Mouse (Mus musculus) cerebellum, adult 8-10 months (tissue): ENCODE data around the gene Cltb.
"Not testable (repeated sequence)": the region's sequence is repeated elsewhere in the genome, so short reads cannot be mapped to it uniquely, and the experiment has no call there.

ENCODE experiments used
- DNase-seq: peaks from one replicate; pipeline ENCODE4 v3.0.0; 2022

Cltb gene

DNA sequence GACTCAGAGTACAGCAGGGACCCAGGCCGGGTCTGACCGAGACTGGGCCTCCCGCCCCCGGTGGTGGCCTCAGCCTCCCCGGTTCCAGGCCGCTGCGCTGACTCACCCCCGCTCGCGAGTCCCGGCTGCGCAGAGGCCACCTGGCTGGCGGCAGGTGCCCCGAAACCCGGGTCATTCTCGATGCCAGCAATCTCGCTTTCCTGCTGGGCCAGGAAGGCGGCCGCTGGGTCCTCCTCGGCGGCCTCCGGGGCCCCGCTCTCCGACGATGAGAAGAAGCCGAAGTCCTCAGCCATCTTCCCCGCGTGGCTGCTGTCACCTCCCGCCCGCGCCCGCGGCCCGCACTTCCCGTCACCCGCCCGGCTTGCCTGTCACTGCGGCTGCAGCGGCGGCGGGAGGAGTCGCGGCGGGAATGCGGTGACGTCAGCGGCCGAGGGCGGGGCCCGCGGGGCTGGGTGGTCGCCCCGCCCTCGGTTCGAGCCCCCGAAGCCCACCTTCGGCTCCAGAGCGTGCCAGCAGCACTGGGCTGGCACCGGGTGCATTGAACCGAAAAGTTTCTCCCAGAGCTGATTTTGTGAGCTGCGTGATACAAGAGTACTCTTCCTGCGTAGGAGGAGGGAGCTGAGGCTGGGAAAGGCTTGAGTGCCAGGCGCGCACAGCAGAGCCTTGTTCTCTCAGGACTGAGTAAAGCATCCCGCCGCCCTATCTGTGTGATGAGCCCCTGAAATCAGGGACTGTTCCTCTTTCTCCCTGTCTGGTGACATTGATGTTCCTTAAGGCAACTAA, at the start of gene Cltb:
Gene Cltb (minus strand): TSS at position 373 of the 783 bp plus-strand sequence.
- peak; percentile 96 for DNase-seq

DNA sequence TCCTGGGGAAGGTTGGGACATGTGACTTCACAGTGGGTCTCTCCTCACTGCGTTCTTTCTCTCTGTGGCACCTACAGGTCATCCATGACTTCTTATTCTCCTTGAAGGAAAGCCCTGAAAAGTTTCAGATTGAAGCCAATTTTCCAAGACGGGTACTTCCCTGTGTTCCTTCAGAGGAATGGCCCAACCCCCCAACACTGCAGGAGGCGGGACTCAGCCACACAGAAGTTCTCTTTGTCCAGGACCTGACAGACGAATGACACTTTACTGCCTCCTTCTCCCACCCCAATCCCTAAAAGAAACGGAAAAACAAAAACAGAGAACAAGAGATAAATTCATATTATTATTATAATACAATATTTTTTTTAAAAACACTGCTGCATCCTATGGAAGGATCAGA, 49.7 kb upstream of the Cltb start:
- DNase-seq = no peak

DNA sequence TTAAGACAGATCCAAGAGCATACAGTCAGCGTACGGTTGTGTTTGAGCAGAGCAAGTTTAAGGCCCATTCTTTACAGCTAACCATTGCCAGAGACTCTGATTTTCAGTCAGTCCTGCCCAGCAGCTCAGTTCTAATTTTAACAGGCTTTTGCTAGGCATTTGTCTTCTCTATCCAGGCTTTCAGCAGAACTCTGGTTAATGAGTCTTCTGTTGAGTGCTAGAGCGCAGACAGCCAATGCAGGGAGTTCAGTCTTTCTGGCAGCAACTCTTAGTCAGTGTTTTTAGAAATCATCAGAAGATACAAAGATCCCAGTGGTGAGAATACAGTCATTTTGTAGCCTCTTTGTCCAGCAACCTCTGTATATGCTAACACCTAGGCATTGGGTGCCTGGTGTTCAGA, 39.3 kb upstream of the Cltb start:
- DNase-seq = no peak

DNA sequence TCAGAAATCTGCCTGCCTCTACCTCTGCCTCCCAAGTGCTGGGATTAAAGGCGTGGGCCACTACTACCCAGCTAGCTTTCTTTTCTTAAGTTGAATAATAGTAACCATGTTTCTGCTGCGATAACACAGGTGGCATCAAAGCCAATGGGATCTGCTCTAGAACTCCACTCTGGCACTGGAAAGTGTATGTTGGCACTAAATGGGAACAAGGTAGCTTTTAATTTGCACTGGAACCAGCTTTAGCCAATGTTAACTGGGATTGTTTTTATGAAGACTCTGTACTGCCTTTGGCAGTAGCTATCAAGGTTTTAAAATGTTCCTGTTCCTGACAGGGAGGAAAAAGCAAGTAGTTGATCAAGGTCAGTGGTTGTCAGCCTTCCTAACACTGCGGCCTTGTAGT, 23.9 kb upstream of the Cltb start:
- DNase-seq = no peak

DNA sequence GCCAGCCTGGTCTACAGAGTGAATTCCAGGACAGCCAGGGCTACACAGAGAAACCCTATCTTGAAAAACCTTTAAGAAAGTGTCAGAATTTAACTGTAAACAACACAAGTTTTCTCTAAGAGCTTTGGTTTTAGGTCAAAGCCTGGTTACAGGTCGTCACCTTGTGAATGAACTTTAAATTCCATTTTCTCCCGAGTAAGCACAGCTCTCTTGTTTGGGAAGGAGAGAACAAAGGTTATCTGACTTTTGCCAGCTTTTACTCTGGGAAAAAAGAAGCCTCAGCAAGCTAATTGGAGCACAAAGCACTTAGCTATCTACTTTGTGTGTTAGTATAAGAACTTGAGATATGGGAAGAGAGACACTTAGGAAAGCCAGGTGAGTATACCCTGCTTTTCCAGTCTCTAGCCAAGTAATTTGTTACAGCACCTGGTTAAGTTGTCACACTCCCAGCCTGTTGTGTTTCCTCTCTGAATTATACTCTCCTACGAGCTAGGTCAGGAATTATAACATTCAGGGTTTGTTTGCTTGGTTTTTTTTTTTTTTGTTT, 21.7 kb upstream of the Cltb start:
- no peak for DNase-seq

DNA sequence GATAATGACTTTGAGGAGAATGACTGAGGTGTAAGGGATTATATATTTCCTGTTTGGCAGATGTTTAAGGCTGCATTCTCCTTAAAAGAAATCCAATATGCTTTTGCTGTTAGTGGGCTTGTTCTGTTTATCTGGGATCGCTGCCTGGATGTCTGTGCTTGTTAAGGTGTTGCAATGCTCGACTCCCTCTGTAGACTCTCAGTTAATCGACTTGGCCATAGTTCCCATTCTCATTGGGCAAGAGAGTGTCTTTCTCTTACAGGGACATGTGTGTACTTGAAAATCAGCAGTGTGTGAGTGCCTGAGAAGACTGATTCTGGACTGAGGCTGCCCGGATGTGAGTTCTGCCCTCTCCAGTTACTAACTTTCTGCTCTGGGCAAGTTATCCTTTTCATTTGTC, 18.0 kb upstream of the Cltb start:
- no peak for DNase-seq

DNA sequence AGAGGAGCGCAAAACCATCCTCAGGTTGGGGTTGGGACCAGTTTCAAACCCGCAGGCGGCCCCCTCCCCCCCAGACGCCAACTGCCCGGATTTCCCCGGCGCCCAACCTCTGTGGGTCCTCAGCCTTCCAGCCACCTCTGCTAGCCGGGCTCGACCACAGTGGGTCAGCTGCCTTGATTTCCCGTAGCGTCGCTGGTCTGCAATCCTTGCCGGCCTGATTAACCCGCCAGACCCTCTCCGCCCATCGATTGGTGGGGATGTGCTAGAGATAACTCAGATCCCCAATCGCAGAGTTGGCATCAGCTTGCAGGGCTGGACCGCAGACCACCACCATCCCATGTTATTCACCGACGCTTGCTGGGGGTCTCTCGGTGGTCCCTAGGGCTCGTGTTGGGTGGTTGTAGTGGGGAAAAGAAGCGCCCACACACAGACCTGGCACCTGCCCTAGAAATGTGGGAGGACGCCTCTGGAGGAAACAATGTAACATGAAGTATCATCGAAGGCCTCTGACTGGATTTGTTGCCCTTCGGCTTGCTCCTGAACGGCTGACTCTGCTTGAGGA, 10.9 kb upstream of the Cltb start:
- no peak for DNase-seq

DNA sequence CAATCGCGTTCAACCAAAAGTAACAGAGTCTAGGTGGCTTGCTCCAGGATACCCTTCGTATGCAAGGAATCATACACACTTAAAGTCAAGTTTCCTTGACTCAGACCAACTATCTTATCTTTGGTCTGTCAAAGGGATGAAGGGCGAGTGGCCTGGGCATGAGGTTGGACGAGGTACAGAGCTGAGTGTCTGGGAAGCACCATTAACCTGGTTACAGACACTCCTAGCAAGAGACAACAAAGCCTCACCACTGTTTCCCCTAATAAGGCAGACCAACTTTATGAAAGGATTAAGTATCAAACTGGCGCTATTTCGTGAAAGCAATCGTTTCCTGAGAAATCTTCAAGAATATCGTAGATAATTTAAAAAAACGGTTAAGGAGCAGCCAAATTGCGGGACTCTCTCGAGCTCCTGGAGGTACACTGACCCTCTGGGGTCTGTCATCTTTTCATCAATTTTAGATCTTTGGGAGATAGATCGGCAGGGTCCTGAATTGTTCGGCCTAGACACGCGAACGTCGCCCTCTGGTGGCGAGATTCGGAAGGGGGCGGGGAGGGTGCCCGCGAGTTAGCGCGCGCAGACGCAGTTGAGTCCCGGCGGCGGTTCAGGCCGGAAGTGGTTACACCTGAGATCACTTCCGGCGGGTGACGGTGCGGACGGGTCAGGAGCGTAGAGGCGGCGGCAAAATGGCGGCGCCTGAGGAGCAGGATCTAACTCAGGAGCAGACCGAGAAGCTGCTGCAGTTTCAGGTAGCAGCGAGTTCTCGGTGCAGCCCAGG, 10.2 kb upstream of the Cltb start, which contains the start of gene Faf2:
Gene Faf2 (plus strand): TSS at position 630 of the 778 bp plus-strand sequence.
- DNase-seq = peak; percentile 100

DNA sequence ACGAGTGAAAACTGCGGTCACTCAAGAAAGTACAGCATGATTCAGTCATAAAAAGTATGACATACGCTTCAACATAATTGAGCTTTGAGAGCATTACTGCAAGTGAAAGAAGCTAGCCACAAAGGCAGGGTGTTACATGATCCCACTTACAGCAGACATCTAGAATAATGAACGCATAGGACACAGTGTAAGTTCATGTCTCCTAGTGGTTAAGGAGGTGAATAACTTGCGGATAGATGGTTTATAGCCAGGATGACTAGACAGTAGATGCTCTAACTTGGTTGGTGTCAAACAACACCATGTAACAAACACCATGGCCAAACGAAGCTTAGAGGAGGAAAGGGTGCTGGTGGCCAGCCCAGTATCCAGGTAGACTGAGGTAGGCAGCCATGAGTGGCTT, 5.9 kb upstream of the Cltb start:
- no peak for DNase-seq

DNA sequence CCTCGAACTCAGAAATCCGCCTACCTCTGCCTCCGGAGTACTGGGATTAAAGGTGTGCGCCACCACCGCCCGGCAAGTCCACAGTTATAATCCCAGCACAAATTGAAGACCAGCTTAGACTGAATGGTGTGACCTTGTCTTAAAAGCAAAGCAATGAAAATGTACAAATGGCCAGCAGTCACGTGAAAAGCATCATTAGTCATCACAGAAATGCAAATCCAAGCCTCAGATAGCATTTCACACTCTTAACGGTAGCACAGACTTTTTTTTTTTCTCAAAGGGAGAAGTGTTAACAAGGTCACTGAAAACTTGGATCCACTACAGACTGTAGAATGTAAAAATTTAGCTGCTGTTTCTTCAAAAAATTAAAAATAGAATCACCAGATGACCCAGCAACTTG, 5.2 kb upstream of the Cltb start:
- DNase-seq = no peak

DNA sequence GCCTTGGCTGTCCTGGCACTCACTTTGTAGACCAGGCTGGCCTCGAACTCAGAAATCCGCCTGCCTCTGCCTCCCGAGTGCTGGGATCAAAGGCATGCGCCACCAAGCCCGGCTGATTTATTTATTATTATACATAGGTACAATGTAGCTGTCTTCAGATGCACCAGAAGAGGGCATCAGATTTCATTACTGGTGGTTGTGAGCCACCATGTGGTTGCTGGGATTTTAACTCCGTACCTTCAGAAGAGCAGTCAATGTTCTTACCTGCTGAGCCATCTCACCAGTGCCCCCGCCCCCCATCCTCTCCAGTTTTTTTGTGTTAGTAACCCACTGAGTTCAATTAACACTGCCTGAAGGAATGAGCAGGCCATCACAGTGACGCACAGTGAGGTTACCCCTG, 2.0 kb upstream of the Cltb start:
- not testable (repeated sequence) for DNase-seq

DNA sequence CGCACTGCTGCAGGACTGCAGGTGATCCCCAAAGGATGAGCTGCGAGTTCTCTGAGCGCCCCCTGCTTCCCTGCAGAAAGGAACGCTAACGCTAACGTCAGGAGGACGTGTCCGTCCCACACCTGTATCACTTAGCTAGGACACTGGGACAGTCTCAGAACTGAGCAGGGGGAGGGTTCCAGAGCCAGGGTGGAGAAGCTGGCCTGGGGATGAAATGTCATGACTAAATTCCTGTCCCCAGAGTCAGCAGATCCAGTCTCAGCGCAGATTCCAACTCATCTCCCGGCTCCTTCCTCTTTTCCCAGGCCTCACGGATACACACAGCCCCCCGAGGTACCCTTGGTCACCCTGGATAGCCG, 552 bp downstream of the Cltb start:
- no peak for DNase-seq

DNA sequence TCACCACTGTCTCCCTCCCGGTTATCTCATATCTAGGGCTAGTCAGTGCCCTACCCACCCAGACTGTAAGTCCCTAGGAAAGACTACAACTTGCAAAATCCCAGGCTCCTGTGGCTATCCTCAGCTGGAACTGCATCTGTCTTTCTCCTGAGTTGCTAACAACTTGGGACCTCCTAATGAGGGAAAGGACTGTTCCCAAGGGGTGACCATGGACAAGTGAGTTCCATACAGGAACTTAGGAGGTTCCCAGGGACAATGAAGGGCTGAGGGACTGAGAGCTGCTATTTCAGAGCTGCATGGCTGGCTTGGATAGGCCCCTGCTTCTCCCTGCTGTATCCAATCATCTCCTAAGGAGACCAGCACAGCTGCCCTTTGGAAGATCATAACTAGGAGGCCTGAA, 1.8 kb downstream of the Cltb start:
- no peak for DNase-seq

DNA sequence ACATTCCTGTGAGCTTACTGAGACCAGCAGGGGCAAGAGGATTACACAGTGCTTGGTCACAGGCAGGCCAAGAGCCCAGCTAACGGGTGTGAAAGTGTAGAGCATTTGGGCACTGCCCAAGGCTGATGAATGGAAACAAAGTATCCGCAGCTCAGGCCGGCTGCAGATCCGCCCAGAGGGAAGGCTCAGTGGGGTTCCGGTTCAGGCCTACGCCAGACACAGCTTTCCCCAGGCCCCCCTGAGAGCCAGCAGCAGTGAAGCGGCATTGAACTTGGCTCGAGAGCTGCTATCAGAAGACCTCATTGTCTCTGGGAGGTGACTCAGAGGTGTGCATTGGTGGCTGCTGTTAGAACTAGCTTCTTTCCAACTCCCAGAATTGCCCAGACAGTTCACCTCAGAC, 2.5 kb downstream of the Cltb start:
- peak; percentile 57 for DNase-seq

DNA sequence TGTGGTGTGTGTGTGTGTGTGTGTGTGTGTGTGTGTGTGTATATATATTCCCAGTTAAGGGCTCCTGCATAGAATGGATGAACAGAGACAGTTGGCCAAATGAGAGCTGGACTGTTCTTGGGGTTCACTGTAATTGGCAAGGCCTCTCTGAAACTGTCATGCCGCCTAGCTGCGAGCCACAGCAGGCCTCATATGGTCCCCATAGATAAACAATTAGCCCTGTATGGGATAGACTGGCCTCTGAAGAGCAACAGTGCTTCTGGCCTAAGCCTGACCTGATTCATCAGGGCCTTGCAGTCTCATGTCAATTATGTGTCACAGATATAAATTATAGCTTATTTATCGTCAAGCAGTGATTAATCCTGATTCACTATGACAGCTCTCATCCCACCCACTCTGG, 3.1 kb downstream of the Cltb start:
- no peak for DNase-seq

DNA sequence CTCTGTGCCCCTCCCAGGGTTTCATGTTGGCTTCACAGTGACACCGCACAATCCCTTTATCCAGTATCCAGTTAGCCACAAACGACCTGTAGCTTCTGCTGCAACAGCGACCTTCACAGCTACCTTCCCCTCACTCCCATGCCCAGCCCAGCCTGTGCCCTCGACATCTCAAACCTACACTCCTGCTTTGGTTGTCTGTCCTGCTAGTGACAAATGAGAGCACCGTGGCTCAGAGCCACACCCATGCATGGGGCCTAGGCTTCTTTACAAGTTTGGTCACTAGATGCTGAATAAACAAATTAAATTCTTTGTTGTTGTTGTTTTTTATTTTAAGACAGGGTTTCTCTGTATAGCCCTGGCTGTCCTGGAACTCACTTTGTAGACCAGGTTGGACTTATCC, 3.9 kb downstream of the Cltb start:
- DNase-seq = no peak

DNA sequence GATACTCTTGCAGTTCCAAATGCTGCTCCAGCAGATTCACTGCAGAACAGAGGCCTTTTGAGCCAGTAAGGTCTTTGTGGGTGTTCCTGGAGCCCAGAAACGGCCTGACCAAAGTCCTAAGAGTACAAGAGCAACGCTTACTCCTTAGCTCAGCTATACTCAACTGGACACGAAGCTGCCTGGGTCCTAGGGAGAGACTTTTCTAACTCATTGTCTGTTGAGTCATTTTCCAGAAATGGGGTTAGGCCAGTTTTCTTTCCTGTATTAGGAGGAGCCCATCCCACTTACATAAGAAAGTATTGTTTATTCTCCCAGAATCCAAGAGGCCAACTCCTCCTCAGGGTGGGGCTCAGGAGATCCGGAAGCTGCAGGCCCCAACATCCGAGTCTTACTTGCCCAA, 5.7 kb downstream of the Cltb start:
- DNase-seq = no peak

DNA sequence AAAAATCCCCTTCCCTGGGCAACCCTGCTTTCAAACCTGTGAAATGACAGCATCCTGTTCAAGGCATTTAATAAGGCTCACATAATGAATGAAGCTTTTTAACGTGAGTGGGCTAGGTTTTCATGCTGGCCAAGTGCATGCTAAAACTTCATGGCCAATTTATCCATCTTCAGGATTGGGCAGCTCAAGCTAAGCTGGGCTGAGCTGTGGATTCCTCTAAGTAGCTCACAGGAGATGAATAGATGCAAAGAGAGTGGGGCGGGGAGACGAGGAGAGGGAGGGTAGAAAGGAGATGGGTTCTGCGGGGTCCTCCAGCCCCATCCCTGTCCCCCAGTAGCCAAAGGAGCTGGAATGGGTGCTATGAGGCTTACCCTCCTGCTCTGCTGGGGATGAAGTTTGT, 6.9 kb downstream of the Cltb start:
- no peak for DNase-seq

DNA sequence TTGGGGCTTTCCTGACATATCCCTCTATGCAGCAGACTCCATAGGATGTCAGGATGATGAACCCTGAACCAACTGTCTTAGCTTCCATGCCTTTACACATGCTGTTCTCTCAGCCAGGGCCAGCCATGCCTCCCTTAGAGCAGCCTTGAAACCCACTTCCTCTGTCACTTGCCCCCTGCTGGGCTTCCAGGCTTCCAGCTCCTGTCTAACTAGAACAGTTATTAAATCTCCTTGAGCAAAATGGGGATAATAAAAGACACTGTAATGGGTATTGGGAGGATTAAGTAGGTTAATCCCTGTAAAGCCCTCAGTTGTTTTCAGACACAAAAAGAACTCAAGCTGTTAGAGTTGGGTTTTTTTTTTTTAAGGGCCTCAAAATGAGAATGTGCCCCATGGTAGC, 7.6 kb downstream of the Cltb start:
- no peak for DNase-seq

DNA sequence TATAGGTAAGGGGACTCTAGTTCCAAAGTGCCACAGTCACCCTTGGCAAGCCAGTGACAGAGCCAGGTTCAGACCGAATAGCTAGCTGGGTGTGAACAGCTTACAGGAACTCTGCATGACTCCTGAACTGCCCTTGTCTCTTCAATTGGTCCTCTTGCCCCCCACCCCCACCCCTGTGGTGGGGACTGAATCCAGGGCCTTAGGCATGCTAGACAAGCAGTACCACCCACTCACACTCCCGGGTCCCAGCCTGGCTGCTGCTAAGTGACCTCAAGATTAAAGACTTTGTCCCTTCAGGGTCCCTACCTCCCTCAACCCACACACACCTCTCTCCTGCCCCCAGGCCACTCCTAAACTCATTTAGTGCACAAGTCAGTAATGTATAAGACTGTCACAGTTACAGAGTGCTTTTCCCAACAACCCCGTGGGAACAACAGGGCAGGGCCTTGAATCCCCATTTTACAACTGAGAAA, 8.5 kb downstream of the Cltb start:
- DNase-seq = no peak

DNA sequence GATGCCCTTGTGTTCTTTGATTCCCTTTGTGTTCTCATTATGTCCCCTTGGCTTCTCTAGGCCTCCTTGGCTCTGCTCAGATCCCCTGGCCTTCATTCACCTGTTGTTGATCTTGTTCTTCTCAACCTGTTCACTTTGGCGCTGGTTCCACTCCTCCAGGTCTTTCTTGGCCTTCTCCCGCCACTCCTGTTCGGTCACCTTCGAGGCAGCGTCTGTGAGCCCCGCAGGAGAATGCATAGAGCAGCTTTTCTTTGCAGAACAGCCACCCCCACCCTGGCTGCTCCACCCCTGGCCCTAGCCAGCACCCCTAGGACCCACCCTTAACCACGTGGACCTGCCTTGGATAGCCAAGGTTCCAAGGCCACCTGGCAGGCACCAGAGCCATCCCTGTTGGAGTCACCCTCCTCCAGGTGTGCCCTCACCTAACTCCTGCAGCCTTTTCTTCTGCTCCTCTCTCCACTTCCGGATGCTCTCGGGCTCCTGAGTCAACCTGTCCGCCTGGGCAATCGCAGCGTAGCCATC, 12.5 kb downstream of the Cltb start:
- peak; percentile 43 for DNase-seq

DNA sequence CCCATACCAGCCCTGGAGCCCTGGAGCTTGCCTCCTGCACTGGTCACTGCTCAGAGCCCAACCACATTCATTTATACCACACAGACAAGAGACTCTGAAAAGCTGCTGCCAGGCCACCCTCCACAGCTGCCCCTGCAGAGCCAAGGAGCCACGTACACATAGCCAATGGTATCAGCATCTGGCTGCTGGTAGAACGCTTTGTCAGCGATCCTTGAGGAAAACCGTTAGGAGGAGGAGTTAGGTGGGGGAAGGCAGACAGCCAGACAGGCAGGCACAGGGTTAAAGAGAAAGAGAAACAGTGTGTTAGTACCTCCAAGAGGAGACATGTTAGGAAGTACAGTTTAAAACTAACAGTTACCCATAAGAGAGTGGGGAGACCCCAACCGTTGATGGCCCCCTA, 14.3 kb downstream of the Cltb start:
- DNase-seq = no peak

DNA sequence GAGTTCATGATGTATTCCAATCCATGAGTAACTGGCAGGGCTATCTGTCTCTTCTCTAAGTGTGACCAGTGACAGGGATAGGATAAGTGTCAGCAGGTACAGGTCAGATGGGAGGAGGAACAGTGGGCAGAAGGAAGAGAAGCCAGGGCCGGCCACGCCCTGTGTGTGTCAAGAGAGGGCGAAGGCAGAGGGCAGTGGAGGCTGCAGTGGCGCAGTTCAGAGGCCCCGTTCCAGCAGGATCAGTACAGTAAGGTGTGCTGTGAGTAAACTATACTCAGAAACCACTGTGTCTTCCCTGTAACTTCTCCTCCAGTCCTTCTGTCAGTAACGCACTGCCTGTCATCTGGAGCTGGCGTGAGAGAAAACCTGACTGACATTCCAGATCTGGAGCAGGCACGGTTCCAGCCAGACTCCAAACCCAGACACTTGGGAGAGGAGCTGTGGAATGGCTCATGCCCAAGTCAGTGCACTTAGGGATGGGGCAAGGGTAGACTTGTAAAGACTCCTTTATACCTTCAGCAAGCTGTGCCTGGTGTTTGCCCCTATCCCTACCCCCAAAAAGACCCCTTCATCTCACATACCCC, 14.9 kb downstream of the Cltb start:
- no peak for DNase-seq
